Mouse (Mus musculus) neural tube, embryonic 10.5 days (tissue): Measurements from ENCODE around the gene Aars.
"Not testable (repeated sequence)": the region's sequence is repeated elsewhere in the genome, so short reads cannot be mapped to it uniquely, and the experiment has no call there.

ENCODE experiments used
- DNase-seq: peaks from one replicate; pipeline ENCODE4 v3.0.0-alpha.2; 2017; ENCODE audit warnings: low spot score; ENCODE audit errors: extremely low spot score

The Aars gene

GRCm38 (mm10) chr8:111053827-111054518, 21.0 kb downstream of the Aars start:
- DNase-seq, result no peak

GRCm38 (mm10) chr8:111055031-111055634, 22.2 kb downstream of the Aars start:
- DNase-seq, result no peak

GRCm38 (mm10) chr8:111055661-111056060, 22.7 kb downstream of the Aars start:
- DNase-seq, result no peak

- peak; percentile 90 for DNase-seq
These were observed 23.3 kb downstream of the Aars start, which contains the start of gene Exosc6 for GRCm38 (mm10) chr8:111056158-111056663. Gene Exosc6 (plus strand): TSS chr8:111056339.

GRCm38 (mm10) chr8:111056691-111057293, 23.8 kb downstream of the Aars start:
- DNase-seq, result no peak

- DNase-seq, result no peak
These were observed 26.1 kb downstream of the Aars start for GRCm38 (mm10) chr8:111058946-111059572.

- DNase-seq, result no peak
These were observed 28.7 kb downstream of the Aars start for GRCm38 (mm10) chr8:111061688-111062071.

- peak; percentile 97 for DNase-seq
These were observed 29.3 kb downstream of the Aars start for GRCm38 (mm10) chr8:111062072-111062757.

- DNase-seq, result no peak
These were observed 29.9 kb downstream of the Aars start for GRCm38 (mm10) chr8:111062893-111063292.

- DNase-seq, result no peak
These were observed 33.4 kb downstream of the Aars start for GRCm38 (mm10) chr8:111066308-111066707.

GRCm38 (mm10) chr8:111067439-111067838, 34.5 kb downstream of the Aars start:
- DNase-seq, result no peak

GRCm38 (mm10) chr8:111068660-111069059, 35.7 kb downstream of the Aars start:
- DNase-seq, result not testable (repeated sequence)

- DNase-seq, result no peak
These were observed 43.0 kb downstream of the Aars start for GRCm38 (mm10) chr8:111075926-111076325.

GRCm38 (mm10) chr8:111079461-111079860, 46.5 kb downstream of the Aars start:
- DNase-seq, result no peak

- no peak for DNase-seq
These were observed 46.9 kb downstream of the Aars start for GRCm38 (mm10) chr8:111079861-111080271.

GRCm38 (mm10) chr8:111081580-111082258, 48.8 kb downstream of the Aars start:
- no peak for DNase-seq

- not testable (repeated sequence) for DNase-seq
These were observed 51.0 kb downstream of the Aars start for GRCm38 (mm10) chr8:111083936-111084335.

GRCm38 (mm10) chr8:111090126-111090525, 57.2 kb downstream of the Aars start:
- peak; percentile 85 for DNase-seq

- no peak for DNase-seq
These were observed 58.8 kb downstream of the Aars start for GRCm38 (mm10) chr8:111091706-111092105.

- DNase-seq, result not testable (repeated sequence)
These were observed 59.4 kb downstream of the Aars start, which contains the start of gene Clec18a for GRCm38 (mm10) chr8:111092326-111092725. Gene Clec18a (minus strand): TSS chr8:111092426.
